ENCODE assay signal across 7 mouse cellular contexts in genomic region chr8:3514681-3515247, GRCm38 (mm10). TPM values are rescaled to one million over a fixed set of nuclear protein-coding genes. Genes with fewer than 3 reads are reported as not detected.
DNase-seq lines count a peak whose midpoint lies in the region; ATAC-seq and TF ChIP-seq lines count a peak whose summit lies in the region.

No protein-coding gene starts in this region.

- no peak for TF ChIP-seq CTCF in testis, adult 2 months (IDR thresholded peaks at IDR 0.05; ENCODE audit: control insufficient read depth, insufficient read depth, insufficient replicate concordance, low read depth, low read length)

- no peak overlapping the region for H3K27ac ChIP-seq in testis, adult 2 months (ENCODE audit: control insufficient read depth, insufficient read depth, low read depth, low read length)
- peak overlapping the region; percentile 53 for H3K27ac ChIP-seq in forebrain, embryonic 15.5 days (replicated peaks)
- H3K27ac ChIP-seq in limb, embryonic 13.5 days, result peak overlapping the region; percentile 73; the same call in 1 of the 2 replicates
- H3K27ac ChIP-seq in stomach, embryonic 16.5 days (ENCODE audit: low read length), result no peak overlapping the region

- peak overlapping the region; percentile 85 for H3K4me2 ChIP-seq in forebrain, embryonic 15.5 days (replicated peaks)
- peak overlapping the region; percentile 98 for H3K4me2 ChIP-seq in limb, embryonic 13.5 days (replicated peaks)
- H3K4me2 ChIP-seq in stomach, embryonic 16.5 days (ENCODE audit: low read depth, low read length), result peak overlapping the region; percentile 95

- TF ChIP-seq POLR2A in testis, adult 2 months (IDR thresholded peaks at IDR 0.05; ENCODE audit: control insufficient read depth, low read depth, low read length), result no peak

- H3K4me3 ChIP-seq in testis, adult 2 months (ENCODE audit: control insufficient read depth, low read depth, low read length), result peak overlapping the region; percentile 84
- peak overlapping the region; percentile 61 for H3K4me3 ChIP-seq in forebrain, embryonic 15.5 days
- H3K4me3 ChIP-seq in limb, embryonic 13.5 days, result peak overlapping the region; percentile 69
- peak overlapping the region; percentile 77 for H3K4me3 ChIP-seq in stomach, embryonic 16.5 days (replicated peaks; ENCODE audit: low read length)

- no peak for DNase-seq in testis, postnatal 10 days (ENCODE audit: low spot score)
- no peak for DNase-seq in right cerebral cortex, adult 2 months (ENCODE audit: low spot score in 2 of 2)
- DNase-seq in retina, postnatal 1 day, result no peak

- ATAC-seq in forebrain, embryonic 15.5 days (replicated peaks), result no peak
- no peak; the same call in 1 of the 2 replicates for ATAC-seq in limb, embryonic 13.5 days (ENCODE audit: low FRiP score, low read depth)
- ATAC-seq in stomach, embryonic 16.5 days (ENCODE audit: insufficient read depth, low FRiP score), result no peak

- WGBS in forebrain, embryonic 15.5 days, result 35% methylated on average over 13 of the region's 13 CpGs
- 25% methylated on average over 13 of the region's 13 CpGs for WGBS in limb, embryonic 13.5 days
- WGBS in stomach, embryonic 16.5 days, result 34% methylated on average over 13 of the region's 13 CpGs

- peak overlapping the region; percentile 50 for H3K9ac ChIP-seq in forebrain, embryonic 15.5 days (replicated peaks)
- no peak overlapping the region; the same call in 1 of the 2 replicates for H3K9ac ChIP-seq in limb, embryonic 13.5 days
- H3K9ac ChIP-seq in stomach, embryonic 16.5 days (ENCODE audit: low read length), result peak overlapping the region; percentile 66

- no peaks in the 10 kb centered on the region; the same call in none of the 2 replicates for H3K27me3 ChIP-seq in testis, adult 2 months (ENCODE audit: control insufficient read depth, insufficient read depth, low read length)
- no peaks in the 10 kb centered on the region for H3K27me3 ChIP-seq in forebrain, embryonic 15.5 days
- H3K27me3 ChIP-seq in limb, embryonic 13.5 days, result no peaks in the 10 kb centered on the region
- no peaks in the 10 kb centered on the region for H3K27me3 ChIP-seq in stomach, embryonic 16.5 days (ENCODE audit: control insufficient read depth, insufficient read depth, low read length)

- peaks cover 18% of the 10 kb centered on the region for H3K4me1 ChIP-seq in testis, adult 2 months (ENCODE audit: control insufficient read depth, insufficient read depth, low read length)
- peaks cover 17% of the 10 kb centered on the region for H3K4me1 ChIP-seq in forebrain, embryonic 15.5 days
- peaks cover 15% of the 10 kb centered on the region for H3K4me1 ChIP-seq in limb, embryonic 13.5 days
- peaks cover 6% of the 10 kb centered on the region; the same call in 1 of the 2 replicates for H3K4me1 ChIP-seq in stomach, embryonic 16.5 days (ENCODE audit: control insufficient read depth, insufficient read depth, low read length)

- no peaks in the 10 kb centered on the region for H3K36me3 ChIP-seq in testis, adult 2 months (ENCODE audit: control insufficient read depth, insufficient read depth, low read length)
- peaks cover 17% of the 10 kb centered on the region for H3K36me3 ChIP-seq in forebrain, embryonic 15.5 days
- peaks cover 44% of the 10 kb centered on the region for H3K36me3 ChIP-seq in limb, embryonic 13.5 days
- H3K36me3 ChIP-seq in stomach, embryonic 16.5 days (ENCODE audit: control insufficient read depth, insufficient read depth, low read length), result peaks cover 2% of the 10 kb centered on the region; the same call in 1 of the 2 replicates

- no peaks in the 10 kb centered on the region for H3K9me3 ChIP-seq in forebrain, embryonic 15.5 days
- H3K9me3 ChIP-seq in limb, embryonic 13.5 days, result no peaks in the 10 kb centered on the region
- no peaks in the 10 kb centered on the region for H3K9me3 ChIP-seq in stomach, embryonic 16.5 days (replicated peaks; ENCODE audit: control insufficient read depth, low read length)

RNA-seq across cellular contexts. Expression of gene Pnpla6, which starts 0.4 kb away (rescaled TPM):
- 12.4 and 17.8 TPM in 2 replicates for polyA plus RNA-seq in testis, adult 2 months (2012; rRNA removed)
- polyA plus RNA-seq in forebrain, embryonic 15.5 days (2015; fragmentation: Nextera tagmentation; extraction: Ambion mirVana), result 28.0 and 28.1 TPM in 2 replicates
- 23.5 and 25.4 TPM in 2 replicates for polyA plus RNA-seq in limb, embryonic 13.5 days (2015; fragmentation: Nextera tagmentation; extraction: Ambion mirVana)
- polyA plus RNA-seq in stomach, embryonic 16.5 days (2015; fragmentation: Nextera tagmentation; extraction: Ambion mirVana), result 36.0 and 37.6 TPM in 2 replicates

RNA-seq across cellular contexts. Expression of gene Mcoln1, which starts 14.5 kb away (rescaled TPM):
- polyA plus RNA-seq in testis, adult 2 months (2012; rRNA removed), result 39.7 and 46.5 TPM in 2 replicates
- 88.9 and 95.4 TPM in 2 replicates for polyA plus RNA-seq in forebrain, embryonic 15.5 days (2015; fragmentation: Nextera tagmentation; extraction: Ambion mirVana)
- polyA plus RNA-seq in limb, embryonic 13.5 days (2015; fragmentation: Nextera tagmentation; extraction: Ambion mirVana), result 54.3 and 54.7 TPM in 2 replicates
- polyA plus RNA-seq in stomach, embryonic 16.5 days (2015; fragmentation: Nextera tagmentation; extraction: Ambion mirVana), result 42.4 and 51.4 TPM in 2 replicates

RNA-seq across cellular contexts. Expression of gene Zfp358, which starts 21.8 kb away (rescaled TPM):
- polyA plus RNA-seq in testis, adult 2 months (2012; rRNA removed), result 3.8 and 3.9 TPM in 2 replicates
- 74.3 and 79.6 TPM in 2 replicates for polyA plus RNA-seq in forebrain, embryonic 15.5 days (2015; fragmentation: Nextera tagmentation; extraction: Ambion mirVana)
- polyA plus RNA-seq in limb, embryonic 13.5 days (2015; fragmentation: Nextera tagmentation; extraction: Ambion mirVana), result 57.0 and 57.8 TPM in 2 replicates
- 32.1 and 32.4 TPM in 2 replicates for polyA plus RNA-seq in stomach, embryonic 16.5 days (2015; fragmentation: Nextera tagmentation; extraction: Ambion mirVana)

RNA-seq across cellular contexts. Expression of gene Tex45, which starts 44.1 kb away (rescaled TPM):
- polyA plus RNA-seq in testis, adult 2 months (2012; rRNA removed), result 72.2 and 114 TPM in 2 replicates
- 0.11 and 0.25 TPM in 2 replicates for polyA plus RNA-seq in forebrain, embryonic 15.5 days (2015; fragmentation: Nextera tagmentation; extraction: Ambion mirVana)
- not detected in 2 replicates for polyA plus RNA-seq in limb, embryonic 13.5 days (2015; fragmentation: Nextera tagmentation; extraction: Ambion mirVana)
- polyA plus RNA-seq in stomach, embryonic 16.5 days (2015; fragmentation: Nextera tagmentation; extraction: Ambion mirVana), result not detected in 2 replicates

RNA-seq across cellular contexts. Expression of gene Pex11g, which starts 47.3 kb away (rescaled TPM):
- polyA plus RNA-seq in testis, adult 2 months (2012; rRNA removed), result 47.9 and 51.1 TPM in 2 replicates
- 3.3 and 3.8 TPM in 2 replicates for polyA plus RNA-seq in forebrain, embryonic 15.5 days (2015; fragmentation: Nextera tagmentation; extraction: Ambion mirVana)
- 4.5 and 6.3 TPM in 2 replicates for polyA plus RNA-seq in limb, embryonic 13.5 days (2015; fragmentation: Nextera tagmentation; extraction: Ambion mirVana)
- polyA plus RNA-seq in stomach, embryonic 16.5 days (2015; fragmentation: Nextera tagmentation; extraction: Ambion mirVana), result 10.8 and 12.1 TPM in 2 replicates

Comparison
In these comparisons a context has a peak if more than half of its experiments do, and no peak if none do; other contexts are left out.
1. H3K27ac ChIP-seq: peak in forebrain, embryonic 15.5 days (single experiment) and limb, embryonic 13.5 days (single experiment); none in testis, adult 2 months (single experiment) and stomach, embryonic 16.5 days (single experiment).
2. Peak in every context shown above with its lines, with median percentiles within 50 percentile points of each other: H3K4me3 ChIP-seq and H3K4me2 ChIP-seq.